Mouse (Mus musculus) midbrain, embryonic 12.5 days (tissue): ENCODE results near the gene St3gal6. TPM values are rescaled to one million over a fixed set of nuclear protein-coding genes. Genes with fewer than 3 reads are reported as not detected.

Experiments used
- ATAC-seq: fragments of 200-750 bp; cut with Nextera tagmentation; 2 replicates; pipeline ENCODE4 v1.8.0; 2017; ENCODE audit warnings: low read depth, moderate TSS enrichment, moderate library complexity; ENCODE audit not compliant: low FRiP score
- H3K27ac ChIP-seq: fragments of 300-500 bp; sonication (generic); replicated peaks from 2 replicates; pipeline ENCODE4 v1.5.1; 2016; ENCODE audit warnings: mild to moderate bottlenecking
- H3K27me3 ChIP-seq: fragments of 300-500 bp; sonication (generic); 2 replicates; pipeline ENCODE4 v1.6.1; 2016; ENCODE audit warnings: mild to moderate bottlenecking
- H3K36me3 ChIP-seq: fragments of 300-500 bp; sonication (generic); 2 replicates; pipeline ENCODE4 v1.6.1; 2016
- H3K4me1 ChIP-seq: fragments of 300-500 bp; sonication (generic); 2 replicates; pipeline ENCODE4 v1.6.1; 2016
- H3K4me2 ChIP-seq: fragments of 300-500 bp; sonication (generic); replicated peaks from 2 replicates; pipeline ENCODE4 v1.6.1; 2016; ENCODE audit warnings: mild to moderate bottlenecking, moderate library complexity
- H3K4me3 ChIP-seq: fragments of 300-500 bp; sonication (generic); 2 replicates; pipeline ENCODE4 v1.5.1; 2016; ENCODE audit warnings: mild to moderate bottlenecking
- H3K9ac ChIP-seq: fragments of 300-500 bp; sonication (generic); replicated peaks from 2 replicates; pipeline ENCODE4 v1.6.1; 2016; ENCODE audit warnings: mild to moderate bottlenecking, moderate library complexity
- H3K9me3 ChIP-seq: fragments of 300-500 bp; sonication (generic); 2 replicates; pipeline ENCODE4 v1.6.1; 2016; ENCODE audit warnings: mild to moderate bottlenecking
- WGBS: fragments of 180-500 bp; shearing (Covaris S2); methylation state at CpG from one replicate; pipeline ENCODE4 v1.1.7; 2016; 5-methylcytosine and 5-hydroxymethylcytosine counted together
- polyA plus RNA-seq: library from polyadenylated mRNA; unstranded; fragments of >200 nt; fragmentation: Nextera tagmentation; extraction: Ambion mirVana; gene quantifications from 2 replicates; pipeline ENCODE4 v1.2.1, GENCODE M21; 2016

St3gal6 gene
- polyA plus RNA-seq, 1 experiment from 2014 or later: 11.4 TPM

DNA sequence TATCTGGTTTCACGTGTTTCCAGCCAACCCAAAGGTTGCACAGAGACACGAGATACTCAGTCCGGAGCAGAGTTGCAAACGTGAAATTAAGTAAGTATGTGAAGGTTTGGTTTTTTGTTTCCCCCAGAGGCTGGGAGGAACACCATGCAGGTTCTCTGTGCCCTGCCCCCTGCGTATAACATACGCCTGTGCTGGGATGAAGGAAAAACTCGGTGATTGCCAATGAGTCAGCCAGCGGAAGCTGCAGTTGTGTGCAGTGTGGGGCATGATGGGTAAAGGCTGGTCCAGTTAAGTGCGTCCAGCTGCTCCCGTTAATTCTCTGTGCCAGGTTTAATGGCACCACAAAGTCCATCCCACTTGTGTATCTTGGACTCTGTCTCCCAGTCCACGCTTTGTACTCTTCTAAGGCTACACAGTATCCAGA, 4.4 kb downstream of the St3gal6 start:
- H3K9ac ChIP-seq: no peak overlapping the region
- H3K4me1 ChIP-seq: peaks cover 4% of the 10 kb centered on the region; the same call in 1 of the 2 replicates
- H3K36me3 ChIP-seq: no peaks in the 10 kb centered on the region
- no peaks in the 10 kb centered on the region for H3K9me3 ChIP-seq
- 78% methylated on average over 11 of the region's 11 CpGs for WGBS
- no peak overlapping the region for H3K4me3 ChIP-seq
- no peak overlapping the region for H3K4me2 ChIP-seq
- no peak for ATAC-seq
- H3K27me3 ChIP-seq: peaks cover 8% of the 10 kb centered on the region
- no peak overlapping the region for H3K27ac ChIP-seq

DNA sequence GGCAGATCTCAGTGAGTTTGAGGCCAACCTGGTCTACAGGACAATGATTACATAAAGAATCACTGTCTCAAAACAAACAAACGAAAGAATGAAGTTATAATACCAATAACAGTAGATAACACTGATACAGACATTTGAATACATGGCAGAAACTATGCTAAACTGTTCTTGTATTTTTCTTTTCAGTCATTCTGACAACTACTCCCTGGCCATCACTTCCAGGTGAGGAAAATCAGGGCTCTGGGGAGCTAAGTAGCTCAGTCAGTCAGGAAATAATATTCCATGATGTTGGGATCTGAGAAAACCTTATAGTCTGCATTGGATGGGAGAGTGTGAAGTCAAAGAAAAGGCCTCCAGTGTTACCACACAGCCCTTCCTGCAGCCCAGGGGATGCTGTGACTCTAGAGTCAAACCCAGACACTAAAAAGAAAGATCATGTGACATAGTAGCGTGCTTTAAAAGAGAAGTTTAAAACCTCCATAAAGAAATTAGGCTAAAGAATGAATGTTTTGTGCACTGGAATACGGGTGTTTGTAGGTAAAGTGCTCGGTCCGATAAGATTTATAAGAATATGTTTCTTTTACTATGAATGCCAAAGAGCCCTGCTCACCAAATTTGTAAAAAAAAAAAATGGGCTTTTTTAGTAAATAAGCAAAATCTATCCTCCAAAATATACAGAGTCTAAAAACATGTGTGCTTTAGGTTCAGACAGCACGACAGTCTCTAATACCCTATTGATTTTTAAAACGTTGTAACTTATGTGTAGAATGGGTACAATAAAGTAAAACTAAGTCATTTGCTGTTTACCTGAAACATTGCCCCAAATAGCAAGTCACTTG, 6.9 kb downstream of the St3gal6 start:
- Histone ChIP-seq H3K9ac (no peak overlapping the region), H3K27ac (no peak overlapping the region), H3K27me3 (peaks cover 7% of the 10 kb centered on the region), H3K9me3 (no peaks in the 10 kb centered on the region), H3K4me3 (no peak overlapping the region), H3K4me2 (no peak overlapping the region), H3K36me3 (no peaks in the 10 kb centered on the region), H3K4me1 (peaks cover 15% of the 10 kb centered on the region)
- 91% methylated on average over 7 of the region's 7 CpGs for whole genome bisulfite sequencing
- ATAC-seq: no peak

DNA sequence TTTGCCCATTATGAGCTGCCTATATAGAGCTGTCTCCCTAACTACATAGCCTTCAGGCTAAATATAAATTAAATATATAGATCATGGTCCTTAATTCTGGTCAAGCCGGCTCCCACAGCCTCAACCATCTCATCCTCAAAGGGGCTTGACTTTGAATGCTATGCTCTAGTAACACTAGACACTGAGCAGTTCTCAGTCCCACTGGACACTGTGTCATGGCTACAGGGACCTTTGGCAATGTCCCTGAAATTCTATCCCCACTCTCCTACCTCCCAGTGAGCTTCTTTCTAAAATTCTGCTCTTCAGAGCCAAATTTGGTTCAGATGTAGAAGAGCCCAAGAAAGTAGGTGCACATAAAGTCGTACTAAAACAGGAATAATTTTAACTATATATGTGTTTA, 7.9 kb downstream of the St3gal6 start:
- H3K27ac ChIP-seq: no peak overlapping the region
- H3K9ac ChIP-seq: no peak overlapping the region
- H3K4me1 ChIP-seq: peaks cover 16% of the 10 kb centered on the region
- H3K4me2 ChIP-seq: no peak overlapping the region
- H3K4me3 ChIP-seq: no peak overlapping the region
- WGBS: 88% methylated on average over 2 of the region's 2 CpGs
- ATAC-seq: no peak
- H3K36me3 ChIP-seq: no peaks in the 10 kb centered on the region
- H3K27me3 ChIP-seq: no peaks in the 10 kb centered on the region
- no peaks in the 10 kb centered on the region for H3K9me3 ChIP-seq

DNA sequence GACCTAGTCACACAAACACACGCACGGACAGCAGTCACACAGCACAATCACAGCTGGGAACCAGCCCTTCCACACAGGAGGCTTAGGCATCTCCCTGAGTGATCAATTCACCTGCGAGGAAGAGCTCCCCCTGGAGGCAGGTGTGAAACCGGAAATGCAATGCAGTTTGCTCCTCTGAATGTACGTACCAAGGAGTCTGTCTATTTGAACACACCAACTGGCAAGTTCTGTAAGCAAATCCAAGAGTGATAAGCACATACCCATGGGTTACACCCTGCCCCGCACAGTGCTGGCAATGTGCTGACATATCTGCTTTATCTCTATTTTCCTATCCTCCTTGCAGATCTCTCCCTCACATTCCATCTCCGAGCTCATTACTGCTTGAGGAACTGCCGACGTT, 9.5 kb downstream of the St3gal6 start:
- H3K4me2 ChIP-seq: no peak overlapping the region
- H3K4me3 ChIP-seq: no peak overlapping the region
- no peak for ATAC-seq
- H3K27ac ChIP-seq: no peak overlapping the region
- no peak overlapping the region for H3K9ac ChIP-seq
- no peaks in the 10 kb centered on the region for H3K9me3 ChIP-seq
- no peaks in the 10 kb centered on the region for H3K36me3 ChIP-seq
- H3K27me3 ChIP-seq: no peaks in the 10 kb centered on the region
- WGBS: 89% methylated on average over 9 of the region's 9 CpGs
- peaks cover 22% of the 10 kb centered on the region for H3K4me1 ChIP-seq

DNA sequence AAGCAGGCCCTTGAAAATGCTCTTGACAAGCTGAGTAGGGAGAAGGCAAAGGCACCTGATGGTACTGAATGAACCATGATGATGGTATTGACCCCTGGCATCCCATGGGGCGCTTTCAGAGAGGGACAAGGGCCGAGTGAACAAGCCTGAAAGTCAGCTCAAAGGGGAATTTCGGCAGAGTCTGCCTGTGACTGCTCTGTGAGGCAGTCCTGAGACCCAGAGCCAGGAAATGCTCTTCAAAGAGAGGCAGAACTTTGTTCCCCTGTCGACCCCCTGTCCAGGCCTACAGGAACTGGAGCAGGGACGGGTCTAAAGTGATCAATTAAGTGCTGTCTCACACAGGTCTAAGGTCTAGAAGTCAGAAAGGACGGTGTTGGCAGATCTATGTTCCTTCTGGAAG, 10.3 kb downstream of the St3gal6 start:
- Histone ChIP-seq H3K4me2 (no peak overlapping the region), H3K36me3 (no peaks in the 10 kb centered on the region), H3K27ac (no peak overlapping the region), H3K4me3 (no peak overlapping the region), H3K9ac (no peak overlapping the region), H3K4me1 (peaks cover 22% of the 10 kb centered on the region), H3K27me3 (no peaks in the 10 kb centered on the region), H3K9me3 (no peaks in the 10 kb centered on the region)
- WGBS: 40% methylated on average over 6 of the region's 6 CpGs
- ATAC-seq: no peak

DNA sequence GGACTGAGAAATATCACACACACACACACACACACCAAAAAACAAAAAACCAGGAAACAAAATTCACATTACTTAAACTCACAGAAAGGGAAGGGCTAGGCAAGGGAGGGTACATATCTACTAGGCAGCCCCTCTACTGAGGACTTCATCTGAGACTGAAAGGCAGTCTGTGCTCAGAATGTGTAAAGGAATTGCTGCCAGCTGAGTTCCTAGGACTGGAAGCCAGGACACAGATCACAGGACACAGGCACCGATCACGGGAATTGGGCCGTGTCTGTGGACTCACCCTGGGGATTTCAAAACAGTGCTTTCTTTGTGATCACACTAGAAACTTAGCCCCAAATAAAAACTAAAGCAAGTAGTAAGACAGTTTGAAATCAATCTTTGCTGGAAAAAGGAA, 11.2 kb downstream of the St3gal6 start:
- Histone ChIP-seq H3K4me3 (no peak overlapping the region), H3K9me3 (no peaks in the 10 kb centered on the region), H3K27me3 (no peaks in the 10 kb centered on the region), H3K9ac (no peak overlapping the region), H3K4me2 (no peak overlapping the region), H3K27ac (no peak overlapping the region), H3K36me3 (no peaks in the 10 kb centered on the region), H3K4me1 (peaks cover 24% of the 10 kb centered on the region)
- 36% methylated on average over 3 of the region's 3 CpGs for WGBS
- ATAC-seq: peak; percentile 55; the same call in 1 of the 2 replicates

DNA sequence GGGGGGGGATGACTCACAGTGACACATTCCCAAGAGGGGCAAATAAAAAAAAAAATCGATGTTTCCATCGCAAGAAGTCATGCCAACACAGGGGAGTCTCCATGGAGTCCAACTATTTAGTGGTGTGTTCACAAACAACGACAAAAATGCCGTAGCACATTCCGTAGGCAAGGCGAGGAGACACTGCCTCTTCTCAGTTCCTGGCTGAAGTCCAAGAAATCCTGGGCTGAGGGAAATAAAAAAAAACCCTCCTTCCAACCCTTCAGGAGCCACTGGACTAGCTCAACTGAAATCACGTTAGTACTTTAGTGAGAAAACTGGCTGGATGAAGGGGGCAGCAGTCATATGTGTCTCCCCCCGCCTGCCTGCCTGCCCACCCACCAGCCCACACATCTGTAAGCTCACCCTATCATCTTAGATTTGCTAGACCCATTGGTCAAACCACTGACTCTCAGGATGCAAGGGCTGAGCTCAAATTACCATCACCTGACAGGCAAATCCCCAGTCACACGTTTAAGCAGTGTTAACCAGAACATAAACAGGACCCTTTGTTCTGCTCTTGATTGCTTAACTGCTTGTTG, 11.8 kb downstream of the St3gal6 start:
- ATAC-seq: peak; percentile 42
- Histone ChIP-seq H3K4me3 (no peak overlapping the region), H3K27ac (no peak overlapping the region), H3K27me3 (no peaks in the 10 kb centered on the region), H3K9ac (no peak overlapping the region), H3K4me2 (no peak overlapping the region), H3K36me3 (no peaks in the 10 kb centered on the region), H3K9me3 (no peaks in the 10 kb centered on the region), H3K4me1 (peaks cover 27% of the 10 kb centered on the region)
- WGBS: 45% methylated on average over 9 of the region's 9 CpGs

DNA sequence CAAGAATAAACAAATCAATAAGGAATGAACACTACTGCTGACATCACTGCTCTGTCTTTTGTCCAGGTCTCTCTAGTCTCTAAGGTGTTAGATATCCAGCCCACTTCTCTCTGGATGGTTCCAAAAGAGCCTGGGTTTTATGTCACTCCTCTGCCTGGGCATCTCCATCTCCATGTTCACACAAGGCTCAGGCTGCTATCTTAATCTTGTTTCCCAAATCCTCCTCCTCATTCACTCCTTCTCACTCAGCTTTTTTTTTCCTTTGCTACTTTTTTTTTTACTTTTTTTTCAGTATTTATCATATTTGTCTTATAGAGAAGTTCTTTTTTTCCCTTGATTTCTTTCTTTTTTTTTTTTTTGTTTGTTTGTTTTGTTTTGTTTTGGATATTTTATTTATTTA, 19.1 kb downstream of the St3gal6 start:
- ATAC-seq: no peak
- Histone ChIP-seq H3K4me3 (no peak overlapping the region), H3K4me2 (no peak overlapping the region), H3K4me1 (peaks cover 19% of the 10 kb centered on the region), H3K36me3 (no peaks in the 10 kb centered on the region), H3K27ac (no peak overlapping the region), H3K27me3 (no peaks in the 10 kb centered on the region), H3K9me3 (no peaks in the 10 kb centered on the region), H3K9ac (no peak overlapping the region)

DNA sequence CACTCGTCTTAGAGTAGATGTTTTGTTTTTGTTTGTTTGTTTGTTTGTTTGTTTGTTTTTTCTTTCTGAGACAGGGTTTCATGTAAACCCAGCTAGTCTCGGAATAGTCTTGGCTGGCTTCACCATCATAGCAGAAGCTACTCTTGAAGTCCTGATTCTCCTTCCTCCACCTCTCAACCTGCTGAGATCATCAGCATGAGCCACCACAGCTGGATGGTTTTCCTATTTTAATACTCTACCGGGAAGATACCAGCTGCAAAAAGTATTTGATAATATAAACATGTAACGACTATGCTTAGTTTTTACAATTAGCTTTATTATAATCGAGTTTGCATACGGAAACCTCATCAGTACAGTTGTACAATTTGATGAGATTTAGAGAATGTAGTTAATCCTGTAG, 21.5 kb downstream of the St3gal6 start:
- Histone ChIP-seq H3K36me3 (no peaks in the 10 kb centered on the region), H3K9me3 (no peaks in the 10 kb centered on the region), H3K27me3 (no peaks in the 10 kb centered on the region), H3K27ac (no peak overlapping the region), H3K4me1 (peaks cover 26% of the 10 kb centered on the region), H3K9ac (no peak overlapping the region), H3K4me3 (no peak overlapping the region), H3K4me2 (no peak overlapping the region)
- 79% methylated on average over 6 of the region's 6 CpGs for whole genome bisulfite sequencing
- ATAC-seq: no peak

DNA sequence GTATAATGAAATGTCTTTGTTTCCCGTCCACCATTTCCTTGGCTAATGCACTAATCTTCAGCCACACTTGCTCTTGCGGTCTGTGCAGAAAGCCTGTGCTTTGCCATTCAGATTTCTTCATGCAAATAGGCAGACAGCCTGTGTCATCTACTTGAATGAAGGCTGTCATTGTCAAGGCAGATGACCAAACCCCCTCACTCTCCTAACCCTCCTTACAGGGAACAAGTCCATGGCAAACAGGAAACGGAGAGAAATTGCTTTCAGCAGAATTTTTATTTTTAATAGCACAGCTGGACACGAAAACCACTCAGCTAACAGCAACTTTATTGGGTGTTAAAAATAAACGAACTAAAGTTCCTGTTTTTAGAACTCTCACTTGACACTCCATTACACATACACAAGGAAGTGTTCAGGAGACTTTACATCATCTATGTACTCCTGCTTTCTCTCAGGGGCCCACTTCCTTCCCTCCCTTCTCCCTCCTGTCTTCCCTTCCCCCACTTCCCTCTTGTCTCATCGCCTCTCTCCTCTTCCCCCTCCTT, 22.2 kb downstream of the St3gal6 start:
- H3K4me1 ChIP-seq: peaks cover 26% of the 10 kb centered on the region
- H3K4me2 ChIP-seq: no peak overlapping the region
- H3K27ac ChIP-seq: peak overlapping the region; percentile 10; the same call in 1 of the 2 replicates
- no peak overlapping the region for H3K9ac ChIP-seq
- H3K27me3 ChIP-seq: no peaks in the 10 kb centered on the region
- no peak overlapping the region for H3K4me3 ChIP-seq
- H3K9me3 ChIP-seq: no peaks in the 10 kb centered on the region
- H3K36me3 ChIP-seq: no peaks in the 10 kb centered on the region
- 32% methylated on average over 6 of the region's 6 CpGs for WGBS
- ATAC-seq: peak; percentile 34; the same call in 1 of the 2 replicates

DNA sequence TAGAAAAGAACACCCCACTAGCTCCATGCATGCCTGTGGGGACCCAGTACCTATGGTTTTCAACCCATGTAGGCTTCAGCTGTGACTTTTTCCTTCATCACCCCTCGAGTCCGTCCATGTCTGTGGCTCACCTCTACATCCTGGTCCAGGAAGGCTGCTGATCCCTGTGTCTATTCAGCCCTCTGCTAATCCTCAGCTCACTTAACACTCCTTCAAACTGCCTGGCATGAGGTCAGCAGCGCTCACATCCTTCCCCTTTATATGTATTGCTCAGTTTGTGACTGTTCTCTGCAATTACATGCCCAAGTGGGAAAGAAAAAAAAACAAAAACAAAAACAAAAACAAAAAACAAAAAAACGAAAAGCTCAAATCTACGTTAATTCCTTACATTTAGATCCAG, 24.4 kb downstream of the St3gal6 start:
- ATAC-seq: 0 out of 2 replicates have a peak, but pooled peaks have one; percentile 17
- Histone ChIP-seq H3K9ac (no peak overlapping the region), H3K4me3 (no peak overlapping the region), H3K27me3 (no peaks in the 10 kb centered on the region), H3K4me1 (peaks cover 26% of the 10 kb centered on the region), H3K36me3 (no peaks in the 10 kb centered on the region), H3K9me3 (no peaks in the 10 kb centered on the region), H3K27ac (peak overlapping the region; percentile 66), H3K4me2 (no peak overlapping the region)
- 35% methylated on average over 5 of the region's 5 CpGs for WGBS

DNA sequence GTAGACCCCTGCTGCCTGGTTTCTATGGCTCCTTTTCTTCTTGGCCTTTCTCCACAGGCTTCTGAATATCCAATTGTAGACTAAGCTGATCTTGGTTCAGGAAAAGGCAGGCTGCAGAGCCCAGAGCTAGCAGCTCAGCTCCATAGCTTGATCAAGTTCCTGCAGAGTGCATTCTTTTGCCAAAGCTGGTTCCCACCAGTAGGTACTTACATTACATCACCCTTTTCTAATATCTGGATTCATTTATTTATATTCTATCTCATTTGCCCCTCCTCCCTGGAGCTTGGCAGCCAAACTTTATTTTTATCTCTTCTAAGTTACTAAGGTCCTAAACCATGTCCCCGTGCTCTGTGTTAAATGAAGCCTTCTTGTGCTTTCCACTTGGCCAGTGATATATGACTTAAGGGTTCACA, 24.9 kb downstream of the St3gal6 start:
- H3K4me3 ChIP-seq: no peak overlapping the region
- peak; percentile 61 for ATAC-seq
- H3K27me3 ChIP-seq: no peaks in the 10 kb centered on the region
- H3K27ac ChIP-seq: peak overlapping the region; percentile 66
- no peaks in the 10 kb centered on the region for H3K36me3 ChIP-seq
- no peak overlapping the region for H3K9ac ChIP-seq
- H3K9me3 ChIP-seq: no peaks in the 10 kb centered on the region
- 38% methylated on average over 1 of the region's 1 CpGs for whole genome bisulfite sequencing
- H3K4me1 ChIP-seq: peaks cover 26% of the 10 kb centered on the region
- no peak overlapping the region for H3K4me2 ChIP-seq
